Mouse (Mus musculus) megakaryocyte, embryonic 14.5 days (primary cell): ENCODE measurements around the gene Pax8.

Source experiments
- FLI1 ChIP-seq: IDR thresholded peaks from 2 replicates; pipeline ENCODE4 v1.6.1; 2012; ENCODE audit warnings: low read length, inconsistent platforms, mixed read lengths
- GATA1 ChIP-seq: IDR thresholded peaks from 3 replicates; pipeline ENCODE4 v1.6.1; 2012; ENCODE audit warnings: mixed read lengths, low read length, inconsistent platforms, borderline replicate concordance

- TF ChIP-seq GATA1 (no peak), FLI1 (no peak)
Observed at GRCm38 (mm10) chr2:24453206-24453605, 22.2 kb downstream of the Pax8 start.
